Mouse (Mus musculus) hindbrain, embryonic 11.5 days (tissue): Measurements from ENCODE around the gene Sarnp. TPM values are rescaled to one million over a fixed set of nuclear protein-coding genes. Genes with fewer than 3 reads are reported as not detected.
A peak's percentile ranks its signal among the peaks of the same experiment; 100 is the strongest.

Experiments
- ATAC-seq: fragments of 200-750 bp; cut with Nextera tagmentation; 2 replicates; pipeline ENCODE4 v1.8.0; 2017; ENCODE audit warnings: mild to moderate bottlenecking, moderate TSS enrichment, moderate library complexity; ENCODE audit not compliant: low FRiP score
- DNase-seq: peaks from one replicate; pipeline ENCODE4 v3.0.0-alpha.2; 2015; ENCODE audit warnings: low spot score
- H3K27ac ChIP-seq: fragments of 300-500 bp; sonication (generic); 2 replicates; pipeline ENCODE4 v1.5.1; 2014; ENCODE audit warnings: mild to moderate bottlenecking, low read depth, low read length
- H3K27me3 ChIP-seq: fragments of 300-500 bp; sonication (generic); 2 replicates; pipeline ENCODE4 v1.6.1; 2014; ENCODE audit warnings: mild to moderate bottlenecking, low read length, moderate library complexity, mixed read lengths; ENCODE audit not compliant: control insufficient read depth, insufficient read depth
- H3K36me3 ChIP-seq: fragments of 300-500 bp; sonication (generic); 2 replicates; pipeline ENCODE4 v1.6.1; 2014; ENCODE audit warnings: mild to moderate bottlenecking, low read length, moderate library complexity, mixed read lengths; ENCODE audit not compliant: control insufficient read depth, insufficient read depth
- H3K4me1 ChIP-seq: fragments of 300-500 bp; sonication (generic); replicated peaks from 2 replicates; pipeline ENCODE4 v1.6.1; 2014; ENCODE audit warnings: low read length, mixed read lengths; ENCODE audit not compliant: control insufficient read depth, insufficient read depth
- H3K4me2 ChIP-seq: fragments of 300-500 bp; sonication (generic); replicated peaks from 2 replicates; pipeline ENCODE4 v1.6.1; 2014; ENCODE audit warnings: mild to moderate bottlenecking, low read depth, low read length
- H3K4me3 ChIP-seq: fragments of 300-500 bp; sonication (generic); 2 replicates; pipeline ENCODE4 v1.5.1; 2014; ENCODE audit warnings: low read depth, low read length
- H3K9ac ChIP-seq: fragments of 300-500 bp; sonication (generic); 2 replicates; pipeline ENCODE4 v1.6.1; 2014; ENCODE audit warnings: low read depth, low read length
- H3K9me3 ChIP-seq: fragments of 300-500 bp; sonication (generic); 2 replicates; pipeline ENCODE4 v1.6.1; 2016; ENCODE audit warnings: low read length; ENCODE audit not compliant: control insufficient read depth
- WGBS: fragments of 180-500 bp; shearing (Covaris S2); extraction: QIAGEN DNeasy Blood & Tissue Kit; methylation state at CpG from one replicate; pipeline ENCODE4 v1.1.7; 2014; 5-methylcytosine and 5-hydroxymethylcytosine counted together
- polyA plus RNA-seq: library from polyadenylated mRNA; unstranded; fragments of >200 nt; fragmentation: Nextera tagmentation; extraction: Ambion mirVana; gene quantifications from 2 replicates; pipeline ENCODE4 v1.2.1, GENCODE M21; 2014

Gene Sarnp
- polyA plus RNA-seq, 1 experiment from 2014 or later = 286 TPM

DNA sequence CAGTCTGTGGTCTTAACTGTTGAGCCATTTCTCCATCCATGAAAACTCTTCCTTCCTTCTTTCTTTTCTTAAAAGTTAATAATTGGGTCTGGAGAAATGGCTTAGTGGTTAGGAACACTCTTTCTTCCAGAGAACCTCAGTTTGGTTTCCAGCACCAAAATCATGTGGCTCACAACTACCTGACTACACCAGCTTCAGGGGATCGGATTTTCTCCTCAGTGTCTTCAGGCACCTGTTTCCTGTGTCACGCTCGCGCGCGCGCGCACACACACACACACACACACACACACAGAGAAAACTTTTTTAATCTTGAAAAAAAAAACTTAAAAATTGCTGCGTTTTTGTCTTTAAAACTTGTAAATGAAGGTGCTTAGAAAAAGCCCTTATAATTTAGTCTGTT lies 6.7 kb downstream of the Sarnp start:
- Histone ChIP-seq H3K27ac (no peak overlapping the region), H3K4me2 (no peak overlapping the region), H3K9me3 (no peaks in the 10 kb centered on the region), H3K36me3 (no peaks in the 10 kb centered on the region), H3K4me1 (peaks cover 3% of the 10 kb centered on the region; the same call in 1 of the 2 replicates), H3K27me3 (no peaks in the 10 kb centered on the region), H3K9ac (no peak overlapping the region), H3K4me3 (no peak overlapping the region)
- no peak for ATAC-seq
- WGBS = 96% methylated on average over 9 of the region's 9 CpGs
- no peak for DNase-seq

DNA sequence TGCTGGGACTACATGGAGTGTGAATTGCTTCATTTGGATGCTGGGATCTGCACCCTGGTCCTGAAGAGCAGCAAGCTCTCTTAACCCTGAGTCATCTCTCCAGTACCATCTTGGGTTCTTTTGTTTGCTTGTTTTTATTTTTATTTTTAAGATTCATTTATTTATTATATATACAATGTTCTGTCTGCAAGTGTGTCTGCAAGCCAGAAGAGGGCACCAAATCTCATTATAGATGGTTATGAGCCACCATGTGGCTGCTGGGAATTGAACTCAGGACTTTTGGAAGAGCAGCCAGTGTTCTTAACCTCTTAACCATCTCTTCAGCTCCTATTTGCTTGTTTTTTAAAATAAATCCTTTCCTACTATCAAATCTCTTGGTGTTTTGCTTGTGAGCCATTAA lies 20.3 kb downstream of the Sarnp start:
- DNase-seq (no peak), ATAC-seq (no peak)
- H3K9me3 ChIP-seq = no peaks in the 10 kb centered on the region
- H3K36me3 ChIP-seq = peaks cover 3% of the 10 kb centered on the region; the same call in 1 of the 2 replicates
- H3K4me2 ChIP-seq = no peak overlapping the region
- no peaks in the 10 kb centered on the region for H3K27me3 ChIP-seq
- H3K4me1 ChIP-seq = no peaks in the 10 kb centered on the region
- H3K4me3 ChIP-seq = no peak overlapping the region
- no peak overlapping the region for H3K9ac ChIP-seq
- no peak overlapping the region for H3K27ac ChIP-seq

DNA sequence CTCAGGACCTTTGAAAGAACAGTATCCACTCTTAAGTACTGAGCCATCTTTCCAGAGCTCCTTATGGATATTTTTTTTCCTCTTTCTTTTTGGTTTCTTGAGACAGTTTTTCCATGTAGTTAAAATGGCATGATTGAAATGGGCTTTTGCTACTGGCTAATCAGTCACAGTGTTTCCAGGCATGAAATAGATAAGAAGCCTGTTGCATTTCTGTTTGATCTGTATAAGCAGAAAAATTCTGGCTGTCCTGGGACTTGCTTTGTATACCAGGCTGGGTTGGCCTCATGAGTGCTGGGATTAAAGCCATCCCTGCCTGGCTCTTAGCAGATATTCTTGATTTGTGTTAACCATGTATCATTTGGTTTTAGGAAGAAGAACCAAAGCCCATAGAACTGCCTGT lies 22.3 kb downstream of the Sarnp start:
- Histone ChIP-seq H3K27me3 (no peaks in the 10 kb centered on the region), H3K36me3 (0 out of 2 replicates have a peak, but pooled peaks cover 5% of the 10 kb centered on the region), H3K4me1 (no peaks in the 10 kb centered on the region), H3K4me2 (no peak overlapping the region), H3K27ac (no peak overlapping the region), H3K9me3 (no peaks in the 10 kb centered on the region), H3K9ac (no peak overlapping the region), H3K4me3 (no peak overlapping the region)
- no peak for DNase-seq
- no peak for ATAC-seq

DNA sequence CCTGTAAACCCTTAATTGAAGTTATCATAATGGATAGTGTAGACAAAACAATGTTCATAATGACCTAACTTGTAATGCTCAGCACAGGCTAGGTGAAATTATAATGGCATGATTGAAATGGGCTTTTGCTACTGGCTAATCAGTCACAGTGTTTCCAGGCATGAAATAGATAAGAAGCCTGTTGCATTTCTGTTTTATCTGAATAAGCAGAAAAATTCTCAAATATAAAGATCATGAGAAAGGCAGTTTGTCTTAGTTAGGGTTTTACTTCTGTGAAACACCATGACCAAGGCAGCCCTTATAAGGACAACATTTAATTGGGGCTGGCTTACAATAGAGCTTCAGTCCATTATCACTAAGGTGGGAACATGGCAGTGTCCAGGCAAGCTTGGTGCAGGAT lies 23.5 kb downstream of the Sarnp start:
- Histone ChIP-seq H3K36me3 (0 out of 2 replicates have a peak, but pooled peaks cover 5% of the 10 kb centered on the region), H3K4me1 (no peaks in the 10 kb centered on the region), H3K27me3 (no peaks in the 10 kb centered on the region), H3K4me3 (no peak overlapping the region), H3K4me2 (no peak overlapping the region), H3K9me3 (no peaks in the 10 kb centered on the region), H3K27ac (no peak overlapping the region), H3K9ac (no peak overlapping the region)
- no peak for DNase-seq
- no peak for ATAC-seq

DNA sequence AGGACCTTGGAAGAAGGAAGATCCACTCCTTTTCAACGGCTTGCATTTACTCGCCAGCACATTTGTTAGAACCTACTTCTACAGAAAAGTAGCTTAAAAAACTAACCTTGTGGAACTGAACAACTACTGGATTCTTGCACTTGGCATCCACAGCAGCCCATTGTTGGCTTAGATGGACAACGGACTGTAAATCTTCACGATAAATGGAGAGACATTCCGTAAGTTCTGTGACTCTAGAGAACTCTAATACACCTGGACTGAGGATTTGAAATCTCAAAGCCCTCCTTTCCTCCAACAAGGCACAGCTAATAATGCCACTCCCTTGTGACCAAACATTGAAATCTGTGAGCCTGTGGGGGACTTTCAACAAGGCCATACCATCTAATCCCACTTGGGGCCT lies 26.1 kb downstream of the Sarnp start:
- H3K27me3 ChIP-seq = no peaks in the 10 kb centered on the region
- H3K4me2 ChIP-seq = no peak overlapping the region
- H3K36me3 ChIP-seq = 0 out of 2 replicates have a peak, but pooled peaks cover 5% of the 10 kb centered on the region
- no peak for ATAC-seq
- DNase-seq = no peak
- H3K4me1 ChIP-seq = no peaks in the 10 kb centered on the region
- WGBS = 94% methylated on average over 5 of the region's 5 CpGs
- H3K9me3 ChIP-seq = no peaks in the 10 kb centered on the region
- no peak overlapping the region for H3K9ac ChIP-seq
- H3K27ac ChIP-seq = no peak overlapping the region
- H3K4me3 ChIP-seq = no peak overlapping the region

DNA sequence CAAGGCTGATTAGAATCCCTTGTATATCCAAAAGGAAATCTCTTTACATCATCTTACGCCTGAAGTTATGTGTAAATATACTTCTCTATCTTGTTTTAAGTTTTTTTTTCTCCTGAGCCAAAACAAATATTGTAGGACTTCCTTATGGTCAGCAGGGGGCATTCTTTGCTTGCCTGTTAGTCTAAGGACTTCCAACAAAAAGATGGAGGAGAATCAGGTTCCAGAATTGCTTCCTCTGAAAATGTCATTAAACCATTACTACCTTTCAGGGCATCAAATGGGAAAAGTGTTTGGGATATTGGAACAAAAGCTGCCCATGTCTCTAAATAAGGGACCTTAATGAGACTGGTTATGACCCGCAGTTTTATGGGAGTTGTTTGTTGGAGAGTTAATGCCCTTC lies 28.4 kb downstream of the Sarnp start:
- no peak overlapping the region for H3K4me3 ChIP-seq
- H3K9ac ChIP-seq = no peak overlapping the region
- H3K9me3 ChIP-seq = no peaks in the 10 kb centered on the region
- H3K4me2 ChIP-seq = no peak overlapping the region
- H3K27me3 ChIP-seq = no peaks in the 10 kb centered on the region
- H3K4me1 ChIP-seq = no peaks in the 10 kb centered on the region
- 73% methylated on average over 2 of the region's 2 CpGs for WGBS
- no peak for ATAC-seq
- H3K36me3 ChIP-seq = 0 out of 2 replicates have a peak, but pooled peaks cover 5% of the 10 kb centered on the region
- DNase-seq = peak; percentile 58
- H3K27ac ChIP-seq = no peak overlapping the region

DNA sequence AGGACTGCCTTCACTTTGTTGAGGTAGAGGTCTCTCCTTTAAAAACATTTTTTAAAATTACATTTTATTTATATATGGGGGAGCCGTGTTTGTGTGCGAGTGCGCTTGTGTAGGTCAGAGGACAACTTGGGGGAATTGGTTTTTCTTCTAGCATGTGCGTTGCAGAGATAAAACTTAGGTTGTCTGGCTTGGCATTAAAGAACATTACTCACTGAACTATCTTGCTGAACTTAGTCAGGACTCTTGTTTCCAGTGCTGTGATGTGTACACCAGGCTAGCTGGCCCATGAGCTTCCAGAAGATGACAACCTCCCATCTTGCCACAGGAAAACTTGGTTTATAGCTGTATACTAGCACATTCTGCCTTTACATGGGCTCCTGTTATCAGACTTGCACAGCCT lies 29.5 kb downstream of the Sarnp start:
- Histone ChIP-seq H3K27ac (no peak overlapping the region), H3K9me3 (no peaks in the 10 kb centered on the region), H3K4me2 (no peak overlapping the region), H3K9ac (no peak overlapping the region), H3K4me1 (no peaks in the 10 kb centered on the region), H3K36me3 (0 out of 2 replicates have a peak, but pooled peaks cover 5% of the 10 kb centered on the region), H3K4me3 (no peak overlapping the region), H3K27me3 (no peaks in the 10 kb centered on the region)
- ATAC-seq = no peak
- 97% methylated on average over 4 of the region's 4 CpGs for WGBS
- no peak for DNase-seq

DNA sequence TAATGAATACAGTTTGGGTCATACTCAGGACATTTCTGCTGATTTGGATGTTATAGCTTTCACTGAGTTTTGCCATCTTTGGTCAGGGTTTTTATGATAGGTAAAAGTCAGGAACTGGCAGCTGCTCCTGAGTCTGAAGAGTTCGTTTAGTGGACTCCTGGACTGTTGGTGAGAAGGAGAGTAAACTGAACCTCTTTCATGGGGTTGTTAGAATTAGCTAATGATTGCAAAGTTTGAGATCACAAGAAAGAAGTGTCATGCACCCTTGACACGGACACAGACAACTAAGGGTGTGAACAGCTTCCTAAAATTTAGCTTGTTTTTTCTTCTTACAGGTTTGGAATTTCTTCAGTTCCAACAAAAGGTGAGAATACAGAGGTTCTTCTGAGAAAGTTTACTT lies 31.3 kb downstream of the Sarnp start:
- Histone ChIP-seq H3K27ac (no peak overlapping the region), H3K36me3 (0 out of 2 replicates have a peak, but pooled peaks cover under 1% of the 10 kb centered on the region), H3K4me3 (no peak overlapping the region), H3K4me2 (no peak overlapping the region), H3K4me1 (no peaks in the 10 kb centered on the region), H3K27me3 (no peaks in the 10 kb centered on the region), H3K9ac (no peak overlapping the region), H3K9me3 (no peaks in the 10 kb centered on the region)
- ATAC-seq (no peak), DNase-seq (no peak)
- WGBS = 86% methylated on average over 2 of the region's 2 CpGs

DNA sequence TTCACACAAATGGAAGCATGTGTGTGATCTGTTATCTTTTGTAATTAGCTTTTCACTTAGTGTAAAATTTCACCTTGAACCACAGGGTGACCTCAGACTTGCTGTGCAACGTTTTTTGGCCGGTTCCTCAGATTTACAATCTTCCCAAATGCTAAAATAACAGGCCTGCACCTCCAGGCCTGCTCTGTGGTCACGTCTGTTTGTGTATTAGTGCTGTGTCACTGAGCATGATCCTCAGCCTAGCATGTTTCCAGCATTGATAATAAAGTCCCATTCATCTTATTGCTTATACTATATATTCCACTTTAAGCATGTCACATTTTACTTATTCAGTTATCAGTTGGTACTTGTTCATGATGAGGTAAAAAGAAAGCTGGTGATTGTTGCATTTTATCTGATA lies 33.2 kb downstream of the Sarnp start:
- DNase-seq = no peak
- H3K9me3 ChIP-seq = no peaks in the 10 kb centered on the region
- ATAC-seq = no peak
- no peak overlapping the region for H3K4me3 ChIP-seq
- H3K4me1 ChIP-seq = no peaks in the 10 kb centered on the region
- WGBS = 70% methylated on average over 3 of the region's 3 CpGs
- H3K36me3 ChIP-seq = 0 out of 2 replicates have a peak, but pooled peaks cover 2% of the 10 kb centered on the region
- H3K27ac ChIP-seq = no peak overlapping the region
- no peak overlapping the region for H3K9ac ChIP-seq
- H3K27me3 ChIP-seq = no peaks in the 10 kb centered on the region
- no peak overlapping the region for H3K4me2 ChIP-seq
